Mouse (Mus musculus) testis, adult 2 months (tissue): Measurements from ENCODE around the gene Adam23.

Experiments used
- CTCF ChIP-seq: fragments of 200-500 bp; IDR thresholded peaks from 2 replicates; pipeline ENCODE4 v1.5.1; 2012; ENCODE audit warnings: low read depth, mild to moderate bottlenecking, inconsistent platforms, low read length, moderate library complexity; ENCODE audit not compliant: control insufficient read depth, insufficient read depth, insufficient replicate concordance
- POLR2A ChIP-seq: fragments of 200-500 bp; IDR thresholded peaks from 2 replicates; pipeline ENCODE4 v1.6.1; 2012; ENCODE audit warnings: low read depth, mild to moderate bottlenecking, inconsistent platforms, low read length, moderate library complexity; ENCODE audit not compliant: control insufficient read depth

DNA sequence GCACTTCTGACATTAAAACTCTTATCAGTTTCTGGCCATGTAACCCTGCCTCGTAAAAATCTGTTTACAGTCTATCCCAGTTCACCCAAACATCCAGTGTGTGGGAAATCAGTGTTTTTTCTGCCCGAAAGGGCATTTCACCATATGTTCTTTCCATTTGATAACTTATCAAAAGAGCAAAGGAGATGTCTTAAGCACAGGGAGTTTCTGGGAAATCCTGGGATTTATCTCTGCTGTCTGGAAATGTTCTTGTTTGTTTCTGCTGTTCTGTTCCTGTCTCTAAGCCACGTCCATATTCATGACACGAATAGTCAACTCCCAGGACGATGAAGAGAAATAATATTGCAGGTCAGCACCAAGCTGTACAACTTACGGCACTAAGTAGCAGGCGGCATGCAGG lies 11.6 kb upstream of the Adam23 start:
- TF ChIP-seq CTCF, result no peak
- no peak for TF ChIP-seq POLR2A
